Mouse (Mus musculus): Measurements from ENCODE around the gene Wnt7b.
A peak's percentile ranks its signal among the peaks of the same experiment; 100 is the strongest.

- TF ChIP-seq EP300 (IDR thresholded peaks at IDR 0.05) (no peak), CTCF (IDR thresholded peaks at IDR 0.05) (peak; percentile 61)
These were observed 50.2 kb downstream of the Wnt7b start for GRCm38 (mm10) chr15:85532063-85532462.
